Mouse (Mus musculus) cortical plate, adult 2 months (tissue): Measurements from ENCODE around the gene Copz2. TPM values are rescaled to one million over a fixed set of nuclear protein-coding genes. Genes with fewer than 3 reads are reported as not detected.

Experiments used
- H3K27ac ChIP-seq: fragments of 200-500 bp; 2 replicates; pipeline ENCODE4 v1.5.1; 2012; ENCODE audit warnings: low read length, control low read depth, inconsistent platforms; ENCODE audit not compliant: insufficient read depth
- H3K4me1 ChIP-seq: fragments of 200-500 bp; 2 replicates; pipeline ENCODE4 v1.6.1; 2011; ENCODE audit warnings: low read length; ENCODE audit not compliant: control insufficient read depth, insufficient read depth
- H3K4me3 ChIP-seq: fragments of 200-500 bp; 2 replicates; pipeline ENCODE4 v1.5.1; 2011; ENCODE audit warnings: mild to moderate bottlenecking, low read length, control low read depth; ENCODE audit not compliant: insufficient read depth
- CTCF ChIP-seq: fragments of 200-500 bp; IDR thresholded peaks from 2 replicates; pipeline ENCODE4 v1.5.1; 2011; ENCODE audit warnings: mild to moderate bottlenecking, control low read depth, low read length; ENCODE audit not compliant: insufficient read depth; ENCODE audit errors: extremely low read depth
- POLR2A ChIP-seq: fragments of 200-500 bp; IDR thresholded peaks from 2 replicates; pipeline ENCODE4 v1.6.1; 2011; ENCODE audit warnings: mild to moderate bottlenecking, low read length, control low read depth; ENCODE audit not compliant: insufficient read depth; ENCODE audit errors: extremely low read depth
- polyA plus RNA-seq: library from polyadenylated mRNA; depleted of rRNA; stranded (reverse); fragments of >200 nt; gene quantifications from 2 replicates; pipeline ENCODE4 v1.2.3, GENCODE M21; 2012

Copz2 gene
- polyA plus RNA-seq, 1 experiment, result 14.2 TPM

GRCm38 (mm10) chr11:96860564-96860963 is 10.9 kb downstream of the Copz2 start:
- peaks cover 2% of the 10 kb centered on the region; the same call in 1 of the 2 replicates for H3K4me1 ChIP-seq
- H3K27ac ChIP-seq, result 0 out of 2 replicates have a peak overlapping the region, but pooled peaks have one; percentile 75
- no peak for TF ChIP-seq POLR2A
- TF ChIP-seq CTCF, result peak; percentile 83
- no peak overlapping the region; the same call in 1 of the 2 replicates for H3K4me3 ChIP-seq

DNA sequence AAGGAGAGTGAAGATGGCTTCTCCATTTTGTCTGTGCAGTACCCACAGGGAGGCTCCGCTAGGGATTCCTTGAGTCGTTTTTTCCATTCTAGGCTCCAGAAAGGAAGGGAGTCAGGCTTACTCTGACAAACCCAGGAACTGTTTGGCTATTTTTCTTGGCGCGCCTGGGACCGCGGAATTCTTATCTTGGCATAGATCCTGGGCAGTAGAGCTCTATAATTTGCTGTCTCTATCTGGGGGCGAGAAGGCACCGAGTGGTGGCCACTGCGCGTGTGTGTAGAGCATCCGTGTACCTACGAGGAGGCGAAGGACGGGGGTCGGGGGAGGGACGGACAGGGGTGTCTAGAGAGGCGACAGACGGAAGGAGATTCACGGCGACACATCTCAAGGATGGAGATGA is 11.8 kb downstream of the Copz2 start:
- H3K4me3 ChIP-seq, result peak overlapping the region; percentile 42
- H3K4me1 ChIP-seq, result peaks cover 2% of the 10 kb centered on the region; the same call in 1 of the 2 replicates
- TF ChIP-seq POLR2A (no peak), CTCF (no peak)
- peak overlapping the region; percentile 75 for H3K27ac ChIP-seq

GRCm38 (mm10) chr11:96861878-96862289 is 12.2 kb downstream of the Copz2 start:
- TF ChIP-seq POLR2A, result peak; percentile 34; the same call in 1 of the 2 replicates
- peak; percentile 91 for TF ChIP-seq CTCF
- Histone ChIP-seq H3K27ac (no peak overlapping the region), H3K4me3 (peak overlapping the region; percentile 42)

DNA sequence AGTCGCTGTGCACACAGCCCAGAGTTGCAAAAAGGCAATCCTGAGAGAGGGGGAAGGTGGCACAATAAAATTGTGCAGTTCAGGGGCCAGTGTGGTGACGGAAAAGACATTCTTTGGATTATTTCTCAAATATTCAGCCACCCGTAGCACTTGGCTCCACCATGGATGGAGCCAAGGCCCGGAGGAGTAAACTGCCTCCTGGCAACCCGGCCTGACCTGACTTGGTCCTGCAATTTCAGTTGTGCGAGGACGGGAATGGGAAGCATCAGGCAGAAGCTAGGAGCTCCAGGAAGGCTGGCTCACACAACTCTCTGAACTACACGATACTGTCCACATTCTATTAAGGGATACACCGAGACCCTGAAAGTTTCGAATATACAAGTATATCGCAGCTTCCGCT is 12.9 kb downstream of the Copz2 start:
- TF ChIP-seq CTCF (no peak), POLR2A (no peak)
- Histone ChIP-seq H3K4me3 (no peak overlapping the region; the same call in 1 of the 2 replicates), H3K4me1 (peaks cover 2% of the 10 kb centered on the region; the same call in 1 of the 2 replicates), H3K27ac (no peak overlapping the region)

More at GRCm38 (mm10) chr11:96861878-96862289, 12.2 kb downstream of the Copz2 start:
- peaks cover 2% of the 10 kb centered on the region; the same call in 1 of the 2 replicates for H3K4me1 ChIP-seq

DNA sequence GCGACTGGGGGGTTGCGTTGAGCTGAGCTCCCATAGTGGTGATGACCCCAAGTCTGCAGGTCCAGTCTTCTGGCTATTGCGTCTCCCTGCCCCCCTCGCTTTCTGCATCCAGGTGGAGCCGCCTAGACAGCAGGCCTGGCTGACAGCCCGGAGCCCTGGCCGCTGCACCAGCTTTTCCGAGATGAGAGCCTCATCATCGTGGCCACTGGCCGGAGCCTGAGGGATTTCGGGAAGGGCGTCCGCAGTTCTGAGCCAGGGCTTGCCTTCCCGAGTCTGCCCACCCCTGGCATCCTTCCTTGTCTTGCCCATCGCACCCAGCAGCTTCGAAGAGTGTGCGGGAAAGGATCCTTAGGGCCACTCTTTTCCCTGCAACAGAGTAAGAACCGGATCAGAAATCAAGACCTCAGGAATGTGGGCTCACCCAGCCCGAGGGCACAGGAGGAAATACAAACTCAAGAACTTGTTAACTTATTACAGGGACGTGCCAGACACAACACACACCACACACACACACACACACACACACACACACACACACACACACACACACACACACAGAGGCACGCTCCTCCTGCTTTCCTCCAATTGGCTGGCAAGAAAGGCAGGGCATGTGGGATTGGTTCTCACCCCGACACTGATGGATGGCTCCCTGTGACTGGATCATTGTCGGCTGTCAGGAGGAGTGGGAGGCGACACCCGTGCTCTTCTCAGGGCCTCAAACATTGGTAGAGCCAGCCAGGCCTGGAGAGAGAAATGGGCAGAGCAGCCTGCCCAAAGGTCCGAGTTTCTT is 13.7 kb downstream of the Copz2 start:
- Histone ChIP-seq H3K4me3 (no peak overlapping the region), H3K27ac (no peak overlapping the region), H3K4me1 (peaks cover 2% of the 10 kb centered on the region; the same call in 1 of the 2 replicates)
- no peak for TF ChIP-seq POLR2A
- no peak for TF ChIP-seq CTCF

DNA sequence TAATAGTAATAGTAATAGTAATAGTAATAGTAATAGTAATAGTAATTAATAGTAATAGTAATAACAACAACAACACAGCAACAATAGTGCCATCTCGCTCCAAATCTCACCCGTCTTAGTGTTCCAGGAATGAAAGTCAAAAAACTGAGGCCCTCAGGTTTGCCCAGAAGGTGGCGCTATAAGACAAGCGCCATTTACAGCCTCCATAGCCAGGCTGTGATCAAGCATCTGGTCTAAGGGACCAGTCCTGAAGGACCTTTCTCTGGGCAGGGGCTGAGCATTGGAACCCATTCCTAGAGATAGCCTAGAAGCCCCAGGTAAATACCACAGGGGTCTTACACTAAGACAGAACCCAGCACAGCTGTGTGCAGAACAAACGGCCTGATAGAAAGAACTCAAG is 17.5 kb downstream of the Copz2 start:
- Histone ChIP-seq H3K4me1 (no peaks in the 10 kb centered on the region), H3K27ac (no peak overlapping the region), H3K4me3 (no peak overlapping the region)
- no peak for TF ChIP-seq POLR2A
- peak; percentile 89 for TF ChIP-seq CTCF

GRCm38 (mm10) chr11:96872441-96873379 is 23.0 kb downstream of the Copz2 start:
- Histone ChIP-seq H3K4me3 (no peak overlapping the region), H3K27ac (peak overlapping the region; percentile 60; the same call in 1 of the 2 replicates), H3K4me1 (peaks cover 3% of the 10 kb centered on the region)
- TF ChIP-seq CTCF (no peak), POLR2A (0 out of 2 replicates have a peak, but pooled peaks have one; percentile 15)

DNA sequence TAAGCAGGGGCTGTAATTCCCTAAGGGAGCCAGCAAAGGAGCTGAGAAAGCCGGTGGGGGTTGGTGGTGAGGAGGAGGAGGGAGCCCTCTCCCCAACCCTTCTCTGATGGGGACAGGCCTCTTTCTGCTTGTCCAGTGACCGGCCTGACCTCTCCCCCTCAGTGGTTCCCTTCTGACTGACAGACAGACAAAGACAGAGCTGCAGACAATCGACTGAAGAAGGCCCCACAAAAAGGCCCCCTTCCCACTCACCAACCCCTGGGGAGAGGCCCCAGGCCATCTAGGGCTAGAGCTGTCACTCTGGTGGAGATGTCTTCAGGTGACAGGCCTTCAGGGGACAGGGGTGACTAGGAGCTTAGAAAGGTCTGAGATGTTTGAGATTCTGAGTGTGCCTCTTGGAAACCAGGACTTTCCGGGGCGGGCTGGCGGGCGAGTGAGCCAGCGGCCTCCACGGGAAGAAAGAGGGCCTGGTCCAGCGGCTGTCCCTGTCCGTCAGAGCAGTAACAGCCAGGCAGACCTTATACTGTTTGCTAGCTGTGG is 24.0 kb downstream of the Copz2 start:
- TF ChIP-seq CTCF, result no peak
- no peak for TF ChIP-seq POLR2A
- Histone ChIP-seq H3K4me3 (no peak overlapping the region), H3K27ac (peak overlapping the region; percentile 60), H3K4me1 (peaks cover 3% of the 10 kb centered on the region)

- peaks cover 3% of the 10 kb centered on the region for H3K4me1 ChIP-seq
- 0 out of 2 replicates have a peak overlapping the region, but pooled peaks have one; percentile 8 for H3K4me3 ChIP-seq
- H3K27ac ChIP-seq, result no peak overlapping the region
- TF ChIP-seq POLR2A, result no peak
- TF ChIP-seq CTCF, result no peak
Measured at GRCm38 (mm10) chr11:96875270-96875669, 25.6 kb downstream of the Copz2 start.
